ENCODE assay signal across 20 mouse cellular contexts in genomic region chr19:24022771-24023170, GRCm38 (mm10). TPM values are rescaled to one million over a fixed set of nuclear protein-coding genes. Genes with fewer than 3 reads are reported as not detected.
DNase-seq lines count a peak whose midpoint lies in the region; ATAC-seq and TF ChIP-seq lines count a peak whose summit lies in the region.
"Had no signal": no experiment of that assay in that cellular context is flagged by ENCODE, and none has a peak within 500 bp of the region (broad histone marks: within the 10 kb centered on the region; RNA-seq: fewer than 3 reads in every experiment).

No protein-coding gene starts in this region.

- peaks cover 8% of the 10 kb centered on the region for H3K36me3 ChIP-seq in heart, adult 2 months (ENCODE audit: control insufficient read depth, insufficient read depth, low read length)
- no peaks in the 10 kb centered on the region for H3K36me3 ChIP-seq in midbrain, embryonic 10.5 days
- H3K36me3 ChIP-seq in midbrain, embryonic 13.5 days, result no peaks in the 10 kb centered on the region
- H3K36me3 ChIP-seq: embryonic facial prominence, embryonic 13.5 days; forebrain, embryonic 12.5 days; hindbrain, embryonic 13.5 days had no signal

- ATAC-seq in midbrain, embryonic 13.5 days, result no peak
- ATAC-seq in megakaryocyte progenitor cell, adult 5-6 weeks (replicated peaks; ENCODE audit: poor library complexity), result 0 out of 2 replicates have a peak, but pooled peaks have one; percentile 34
- ATAC-seq: forebrain, embryonic 16.5 days; hindbrain, postnatal 0 days had no signal

- peaks cover 1% of the 10 kb centered on the region; the same call in 1 of the 2 replicates for H3K79me2 ChIP-seq in heart, adult 2 months (replicated peaks; ENCODE audit: control insufficient read depth, insufficient read depth, low read length)

- H3K27ac ChIP-seq in heart, adult 2 months, result peak overlapping the region; percentile 57
- H3K27ac ChIP-seq in midbrain, embryonic 10.5 days (replicated peaks), result peak overlapping the region; percentile 55; the same call in 1 of the 2 replicates
- H3K27ac ChIP-seq in midbrain, embryonic 13.5 days, result no peak overlapping the region
- H3K27ac ChIP-seq: embryonic facial prominence, embryonic 13.5 days; forebrain, embryonic 12.5 days; hindbrain, embryonic 13.5 days; hindbrain, postnatal 0 days had no signal

- H3K4me1 ChIP-seq in heart, adult 2 months (ENCODE audit: control insufficient read depth, insufficient read depth, low read length), result peaks cover 25% of the 10 kb centered on the region
- peaks cover 66% of the 10 kb centered on the region for H3K4me1 ChIP-seq in midbrain, embryonic 10.5 days
- peaks cover 29% of the 10 kb centered on the region for H3K4me1 ChIP-seq in midbrain, embryonic 13.5 days (replicated peaks)
- H3K4me1 ChIP-seq: embryonic facial prominence, embryonic 13.5 days had no signal

- H3K9me3 ChIP-seq in midbrain, embryonic 10.5 days (replicated peaks), result no peaks in the 10 kb centered on the region
- H3K9me3 ChIP-seq in midbrain, embryonic 13.5 days, result no peaks in the 10 kb centered on the region
- H3K9me3 ChIP-seq: embryonic facial prominence, embryonic 13.5 days; forebrain, embryonic 12.5 days; heart, embryonic 13.5 days; hindbrain, embryonic 13.5 days had no signal

- TF ChIP-seq CTCF in heart, adult 2 months (IDR thresholded peaks at IDR 0.05), result peak; percentile 22; the same call in 1 of the 2 replicates

- no peak overlapping the region for H3K9ac ChIP-seq in heart, adult 2 months (ENCODE audit: low read depth, low read length)
- no peak overlapping the region for H3K9ac ChIP-seq in midbrain, embryonic 13.5 days (replicated peaks)
- H3K9ac ChIP-seq: embryonic facial prominence, embryonic 13.5 days; forebrain, embryonic 12.5 days; heart, embryonic 13.5 days; hindbrain, embryonic 13.5 days had no signal

- no peaks in the 10 kb centered on the region for H3K27me3 ChIP-seq in heart, adult 2 months (ENCODE audit: control insufficient read depth, insufficient read depth, low read length)
- peaks cover 9% of the 10 kb centered on the region for H3K27me3 ChIP-seq in midbrain, embryonic 10.5 days (ENCODE audit: low read depth, poor library complexity, severe bottlenecking)
- H3K27me3 ChIP-seq in midbrain, embryonic 13.5 days, result peaks cover under 1% of the 10 kb centered on the region; the same call in 1 of the 2 replicates
- H3K27me3 ChIP-seq: CH12.LX; heart, embryonic 13.5 days; hindbrain, embryonic 13.5 days had no signal

- intact Hi-C loops in heart, adult 2 months (cut with DNase I), result no loop called here

- TF ChIP-seq POLR2A in heart, adult 2 months (IDR thresholded peaks at IDR 0.05; ENCODE audit: insufficient read depth, low read depth, low read length), result no peak

- no peak for DNase-seq in heart, adult 2 months
- DNase-seq in heart, adult 9 months (ENCODE audit: low spot score in 2 of 2), result no peak
- DNase-seq in midbrain, embryonic 10.5 days (ENCODE audit: low spot score), result no peak
- DNase-seq in ZHBTc4 (ENCODE audit: low read depth, low spot score), result peak; percentile 41
- no peak for DNase-seq in cerebellum, postnatal 36 days
- DNase-seq: adrenal gland, postnatal 14 days; cerebellum, adult 2 months; cerebellum, postnatal 14 days; gastrocnemius, postnatal 25 days; heart, postnatal 10 days; kidney, adult 2 months had no signal

- 39% methylated on average over 3 of the region's 3 CpGs for WGBS in heart, adult 2 months
- WGBS in midbrain, embryonic 10.5 days, result 79% methylated on average over 3 of the region's 3 CpGs
- 82% methylated on average over 3 of the region's 3 CpGs for WGBS in midbrain, embryonic 13.5 days

- TF ChIP-seq EP300 in heart, adult 2 months (IDR thresholded peaks at IDR 0.05; ENCODE audit: insufficient read depth, low read depth, low read length), result no peak

- no peak overlapping the region for H3K4me3 ChIP-seq in heart, adult 2 months
- no peak overlapping the region for H3K4me3 ChIP-seq in midbrain, embryonic 10.5 days
- H3K4me3 ChIP-seq in midbrain, embryonic 13.5 days (replicated peaks), result no peak overlapping the region
- H3K4me3 ChIP-seq: embryonic facial prominence, embryonic 13.5 days; forebrain, embryonic 12.5 days; heart, embryonic 13.5 days; hindbrain, embryonic 13.5 days had no signal

- H3K4me2 ChIP-seq in midbrain, embryonic 13.5 days (replicated peaks), result no peak overlapping the region
- H3K4me2 ChIP-seq: embryonic facial prominence, embryonic 13.5 days; forebrain, embryonic 12.5 days; heart, embryonic 13.5 days; hindbrain, embryonic 13.5 days had no signal

RNA-seq across cellular contexts. Expression of gene Fam189a2, which starts 8.0 kb away (rescaled TPM):
- 10 to 100 TPM; 51.2 to 55.1 TPM for total RNA-seq in heart, adult 2 months (2021)
- polyA plus RNA-seq in heart, adult 2 months (2012; rRNA removed), result 52.0 and 73.9 TPM in 2 replicates
- polyA plus RNA-seq in midbrain, embryonic 10.5 days (2016; fragmentation: Nextera tagmentation; extraction: Ambion mirVana), result 0.95 and 1.1 TPM in 2 replicates
- 1.4 and 1.5 TPM in 2 replicates for polyA plus RNA-seq in midbrain, embryonic 13.5 days (2015; fragmentation: Nextera tagmentation; extraction: Ambion mirVana)
- not detected in 2 replicates for total RNA-seq in megakaryocyte progenitor cell, adult 5-6 weeks (2015)
- not detected in 2 replicates for total RNA-seq in megakaryocyte progenitor cell, adult 5-6 weeks (2017)
- total RNA-seq: CH12.LX had no signal

Comparison
In these comparisons a context has a peak if more than half of its experiments do, and no peak if none do; other contexts are left out.
1. RNA of gene Fam189a2, which starts 8.0 kb away (polyA plus RNA-seq): 52.0 to 73.9 TPM in heart, adult 2 months; 1.4 to 1.5 TPM in midbrain, embryonic 13.5 days and 0.95 to 1.1 TPM in midbrain, embryonic 10.5 days; every median in the first group is over 10 times any median in the second.